Mouse (Mus musculus) heart, embryonic 16.5 days (tissue): ENCODE measurements at regions not wholly inside any gene's neighbourhood (a gene's known extent, or its start where the extent isn't known, plus 50 kb on each side); places are given as distances from the start of the nearest gene placed in this dataset.

Experiments
- ATAC-seq: fragments of 200-750 bp; cut with Nextera tagmentation; replicated peaks from 2 replicates; pipeline ENCODE4 v1.8.0; 2017; ENCODE audit warnings: moderate number of reproducible peaks; ENCODE audit not compliant: insufficient read depth, low FRiP score; ENCODE audit errors: extremely low read depth
- H3K27ac ChIP-seq: fragments of 300-500 bp; sonication (generic); 2 replicates; pipeline ENCODE4 v1.5.1; 2014; ENCODE audit warnings: mild to moderate bottlenecking, low read length, control low read depth, moderate library complexity
- H3K27me3 ChIP-seq: fragments of 300-500 bp; sonication (generic); 2 replicates; pipeline ENCODE4 v1.6.1; 2014; ENCODE audit warnings: low read length, mixed read lengths; ENCODE audit not compliant: control insufficient read depth, insufficient read depth
- H3K36me3 ChIP-seq: fragments of 300-500 bp; sonication (generic); 2 replicates; pipeline ENCODE4 v1.6.1; 2014; ENCODE audit not compliant: control insufficient read depth, insufficient read depth
- H3K4me1 ChIP-seq: fragments of 300-500 bp; sonication (generic); 2 replicates; pipeline ENCODE4 v1.6.1; 2014; ENCODE audit warnings: low read length, mixed read lengths; ENCODE audit not compliant: control insufficient read depth, insufficient read depth
- H3K4me2 ChIP-seq: fragments of 300-500 bp; sonication (generic); 2 replicates; pipeline ENCODE4 v1.6.1; 2014; ENCODE audit warnings: low read depth, mild to moderate bottlenecking, control low read depth, low read length
- H3K4me3 ChIP-seq: fragments of 300-500 bp; sonication (generic); 2 replicates; pipeline ENCODE4 v1.5.1; 2014; ENCODE audit warnings: mild to moderate bottlenecking, control low read depth, low read length
- H3K9ac ChIP-seq: fragments of 300-500 bp; sonication (generic); 2 replicates; pipeline ENCODE4 v1.6.1; 2014; ENCODE audit warnings: low read length, control low read depth
- H3K9me3 ChIP-seq: fragments of 300-500 bp; sonication (generic); replicated peaks from 2 replicates; pipeline ENCODE4 v1.6.1; 2016; ENCODE audit warnings: low read length; ENCODE audit not compliant: control insufficient read depth
- WGBS: fragments of 180-500 bp; shearing (Covaris S2); extraction: QIAGEN DNeasy Blood & Tissue Kit; methylation state at CpG from one replicate; pipeline ENCODE4 v1.1.7; 2014; 5-methylcytosine and 5-hydroxymethylcytosine counted together

- ATAC-seq, result no peak
- WGBS, result 45% methylated on average over 6 of the region's 6 CpGs
These were observed 460.2 kb downstream of the Kcnj2 start for GRCm38 (mm10) chr11:111526010-111526742.

GRCm38 (mm10) chr11:111529591-111529990 is 463.6 kb downstream of the Kcnj2 start:
- no peaks in the 10 kb centered on the region for H3K4me1 ChIP-seq
- H3K36me3 ChIP-seq, result no peaks in the 10 kb centered on the region
- no peaks in the 10 kb centered on the region for H3K27me3 ChIP-seq
- no peak overlapping the region for H3K9ac ChIP-seq
- 65% methylated on average over 9 of the region's 9 CpGs for WGBS
- no peak overlapping the region for H3K27ac ChIP-seq
- H3K4me2 ChIP-seq, result no peak overlapping the region
- ATAC-seq, result no peak
- H3K9me3 ChIP-seq, result no peaks in the 10 kb centered on the region
- no peak overlapping the region for H3K4me3 ChIP-seq

More at GRCm38 (mm10) chr11:111526010-111526742, 460.2 kb downstream of the Kcnj2 start:
- no peaks in the 10 kb centered on the region for H3K4me1 ChIP-seq
- no peak overlapping the region for H3K27ac ChIP-seq
- no peak overlapping the region for H3K4me3 ChIP-seq
- no peak overlapping the region for H3K9ac ChIP-seq
- no peaks in the 10 kb centered on the region for H3K9me3 ChIP-seq
- no peaks in the 10 kb centered on the region for H3K27me3 ChIP-seq
- H3K4me2 ChIP-seq, result no peak overlapping the region
- no peaks in the 10 kb centered on the region for H3K36me3 ChIP-seq

GRCm38 (mm10) chr11:111530912-111531311 is 464.9 kb downstream of the Kcnj2 start:
- Histone ChIP-seq H3K4me3 (no peak overlapping the region), H3K9ac (no peak overlapping the region), H3K27me3 (no peaks in the 10 kb centered on the region), H3K4me2 (no peak overlapping the region), H3K9me3 (no peaks in the 10 kb centered on the region), H3K4me1 (no peaks in the 10 kb centered on the region), H3K27ac (no peak overlapping the region), H3K36me3 (no peaks in the 10 kb centered on the region)
- WGBS, result 64% methylated on average over 3 of the region's 3 CpGs
- no peak for ATAC-seq

GRCm38 (mm10) chr11:111532457-111532856 is 466.5 kb downstream of the Kcnj2 start:
- 25% methylated on average over 5 of the region's 5 CpGs for WGBS

GRCm38 (mm10) chr11:111536040-111536836 is 470.3 kb downstream of the Kcnj2 start:
- Histone ChIP-seq H3K9me3 (no peaks in the 10 kb centered on the region), H3K4me2 (peak overlapping the region; percentile 43), H3K4me1 (no peaks in the 10 kb centered on the region), H3K4me3 (0 out of 2 replicates have a peak overlapping the region, but pooled peaks have one; percentile 8), H3K36me3 (no peaks in the 10 kb centered on the region), H3K27me3 (peaks cover 3% of the 10 kb centered on the region; the same call in 1 of the 2 replicates), H3K27ac (no peak overlapping the region), H3K9ac (no peak overlapping the region)
- no peak for ATAC-seq
- WGBS, result 32% methylated on average over 17 of the region's 17 CpGs

More at GRCm38 (mm10) chr11:111532457-111532856, 466.5 kb downstream of the Kcnj2 start:
- H3K4me3 ChIP-seq, result no peak overlapping the region
- no peak overlapping the region for H3K4me2 ChIP-seq
- H3K9me3 ChIP-seq, result no peaks in the 10 kb centered on the region
- H3K36me3 ChIP-seq, result no peaks in the 10 kb centered on the region
- H3K27ac ChIP-seq, result no peak overlapping the region
- peaks cover 3% of the 10 kb centered on the region; the same call in 1 of the 2 replicates for H3K27me3 ChIP-seq
- ATAC-seq, result no peak
- H3K9ac ChIP-seq, result no peak overlapping the region
- no peaks in the 10 kb centered on the region for H3K4me1 ChIP-seq

- Histone ChIP-seq H3K9me3 (no peaks in the 10 kb centered on the region), H3K4me1 (no peaks in the 10 kb centered on the region), H3K27me3 (peaks cover 3% of the 10 kb centered on the region; the same call in 1 of the 2 replicates), H3K36me3 (no peaks in the 10 kb centered on the region), H3K4me3 (no peak overlapping the region), H3K27ac (no peak overlapping the region), H3K9ac (no peak overlapping the region), H3K4me2 (no peak overlapping the region)
- ATAC-seq, result no peak
- 21% methylated on average over 3 of the region's 3 CpGs for WGBS
These were observed 471.7 kb downstream of the Kcnj2 start for GRCm38 (mm10) chr11:111537654-111538053.

GRCm38 (mm10) chr11:111539960-111540359 is 474.0 kb downstream of the Kcnj2 start:
- Histone ChIP-seq H3K4me3 (no peak overlapping the region), H3K4me2 (no peak overlapping the region), H3K9me3 (no peaks in the 10 kb centered on the region), H3K27ac (no peak overlapping the region), H3K27me3 (peaks cover 3% of the 10 kb centered on the region; the same call in 1 of the 2 replicates), H3K9ac (no peak overlapping the region), H3K4me1 (no peaks in the 10 kb centered on the region), H3K36me3 (no peaks in the 10 kb centered on the region)
- no peak for ATAC-seq
- WGBS, result 81% methylated on average over 6 of the region's 6 CpGs

- no peaks in the 10 kb centered on the region for H3K36me3 ChIP-seq
- H3K4me3 ChIP-seq, result no peak overlapping the region
- no peaks in the 10 kb centered on the region for H3K9me3 ChIP-seq
- ATAC-seq, result no peak
- H3K27me3 ChIP-seq, result no peaks in the 10 kb centered on the region
- H3K4me2 ChIP-seq, result no peak overlapping the region
- no peak overlapping the region for H3K27ac ChIP-seq
- H3K9ac ChIP-seq, result no peak overlapping the region
- 68% methylated on average over 4 of the region's 4 CpGs for WGBS
- H3K4me1 ChIP-seq, result no peaks in the 10 kb centered on the region
These were observed 479.3 kb downstream of the Kcnj2 start for GRCm38 (mm10) chr11:111545291-111545690.

- H3K9me3 ChIP-seq, result no peaks in the 10 kb centered on the region
- ATAC-seq, result no peak
- H3K4me3 ChIP-seq, result no peak overlapping the region
- H3K4me1 ChIP-seq, result 0 out of 2 replicates have a peak, but pooled peaks cover 2% of the 10 kb centered on the region
- H3K27me3 ChIP-seq, result no peaks in the 10 kb centered on the region
- no peak overlapping the region for H3K4me2 ChIP-seq
- no peak overlapping the region for H3K27ac ChIP-seq
- H3K36me3 ChIP-seq, result no peaks in the 10 kb centered on the region
- H3K9ac ChIP-seq, result no peak overlapping the region
These were observed 489.2 kb downstream of the Kcnj2 start for GRCm38 (mm10) chr11:111555131-111555530.
